Mouse (Mus musculus) urinary bladder, adult 2 months (tissue): ENCODE measurements around the gene Ppm1e. TPM values are rescaled to one million over a fixed set of nuclear protein-coding genes. Genes with fewer than 3 reads are reported as not detected.

ENCODE experiments used
- DNase-seq: peaks from one replicate; pipeline ENCODE4 v3.0.0; 2022; ENCODE audit warnings: low spot score
- polyA plus RNA-seq: library from polyadenylated mRNA; depleted of rRNA; stranded (reverse); fragments of >200 nt; gene quantifications from 2 replicates; pipeline ENCODE4 v1.2.3, GENCODE M21; 2012; rRNA removed

Ppm1e gene
- polyA plus RNA-seq, 1 experiment, result 2.4 TPM

GRCm38 (mm10) chr11:87250132-87250531 lies 108.7 kb downstream of the Ppm1e start:
- no peak for DNase-seq

- no peak for DNase-seq
Observed at GRCm38 (mm10) chr11:87247494-87247866, 111.3 kb downstream of the Ppm1e start.

- no peak for DNase-seq
Observed at GRCm38 (mm10) chr11:87246724-87247493, 111.9 kb downstream of the Ppm1e start.

- no peak for DNase-seq
Observed at GRCm38 (mm10) chr11:87246107-87246651, 112.6 kb downstream of the Ppm1e start.

- DNase-seq, result no peak
Observed at GRCm38 (mm10) chr11:87245171-87245840, 113.5 kb downstream of the Ppm1e start.

- DNase-seq, result no peak
Observed at GRCm38 (mm10) chr11:87241256-87241655, 117.6 kb downstream of the Ppm1e start.

GRCm38 (mm10) chr11:87240833-87241215 lies 118.0 kb downstream of the Ppm1e start:
- DNase-seq, result no peak

- no peak for DNase-seq
Observed at GRCm38 (mm10) chr11:87240141-87240832, 118.5 kb downstream of the Ppm1e start.

- no peak for DNase-seq
Observed at GRCm38 (mm10) chr11:87238891-87239530, 119.8 kb downstream of the Ppm1e start.

- DNase-seq, result no peak
Observed at GRCm38 (mm10) chr11:87235486-87235872, 123.3 kb downstream of the Ppm1e start.

- DNase-seq, result no peak
Observed at GRCm38 (mm10) chr11:87234743-87235485, 123.9 kb downstream of the Ppm1e start.

GRCm38 (mm10) chr11:87233377-87233776 lies 125.4 kb downstream of the Ppm1e start:
- DNase-seq, result no peak

- no peak for DNase-seq
Observed at GRCm38 (mm10) chr11:87227056-87227455, 131.8 kb downstream of the Ppm1e start.

GRCm38 (mm10) chr11:87222686-87223085 lies 136.1 kb downstream of the Ppm1e start:
- no peak for DNase-seq

- DNase-seq, result no peak
Observed at GRCm38 (mm10) chr11:87212313-87212712, 146.5 kb downstream of the Ppm1e start.

Other genes starting within 250 kb of the Ppm1e start
- 12.1 and 14.9 TPM in 2 replicates for gene Ska2, start 249.8 kb downstream of the Ppm1e start, polyA plus RNA-seq
- 7.1 and 9.6 TPM in 2 replicates for gene Trim37, start 231.9 kb downstream of the Ppm1e start, polyA plus RNA-seq
- 1.0 and 1.2 TPM in 2 replicates for gene Rad51c, start 45.9 kb upstream of the Ppm1e start, polyA plus RNA-seq
- gene Tex14, start 46.0 kb upstream of the Ppm1e start, polyA plus RNA-seq, result 0.93 and 2.8 TPM in 2 replicates
- not detected in 2 replicates for gene Gm11492, start 207.6 kb upstream of the Ppm1e start, polyA plus RNA-seq
- gene Sept4, start 209.9 kb upstream of the Ppm1e start, polyA plus RNA-seq, result 57.9 and 72.5 TPM in 2 replicates
- 26.1 and 27.2 TPM in 2 replicates for gene Mtmr4, start 233.1 kb upstream of the Ppm1e start, polyA plus RNA-seq